Mouse (Mus musculus) thymus, adult 2 months (tissue): ENCODE measurements around the gene Rnf26.

Source experiments
- CTCF ChIP-seq: fragments of 200-500 bp; IDR thresholded peaks from 2 replicates; pipeline ENCODE4 v1.5.1; 2012; ENCODE audit warnings: mild to moderate bottlenecking, control low read depth, low read length, moderate library complexity, borderline replicate concordance; ENCODE audit not compliant: control insufficient read depth, poor library complexity, insufficient read depth; ENCODE audit errors: extremely low read depth
- POLR2A ChIP-seq: fragments of 200-500 bp; IDR thresholded peaks from 2 replicates; pipeline ENCODE4 v1.6.1; 2012; ENCODE audit warnings: mild to moderate bottlenecking, low read length, control low read depth, moderate library complexity; ENCODE audit not compliant: control insufficient read depth, poor library complexity, insufficient read depth; ENCODE audit errors: extremely low read depth

DNA sequence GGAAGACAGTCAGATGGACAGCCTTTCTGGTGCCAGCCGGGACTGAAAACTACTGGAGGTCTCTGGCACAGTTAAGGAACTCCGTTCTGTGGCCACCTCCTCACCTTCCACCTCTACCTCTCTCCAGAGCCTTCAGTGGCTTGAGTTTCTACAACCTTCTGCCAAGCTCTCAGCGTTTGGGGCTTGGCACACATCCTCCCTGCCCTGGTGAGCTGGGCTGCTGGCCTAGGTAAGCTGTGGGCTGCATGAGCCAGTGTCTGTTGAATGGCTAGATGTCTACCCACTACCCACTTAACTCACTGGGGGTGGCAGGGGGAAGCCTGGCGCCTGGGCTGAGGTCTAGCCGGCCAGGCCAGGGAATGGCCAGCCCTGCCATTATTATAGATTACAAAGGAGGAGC is 40.2 kb downstream of the Rnf26 start:
- TF ChIP-seq POLR2A (no peak), CTCF (no peak)
